Mouse (Mus musculus) liver, postnatal 0 days (tissue): ENCODE results near the gene Gpr155. TPM values are rescaled to one million over a fixed set of nuclear protein-coding genes. Genes with fewer than 3 reads are reported as not detected.

ENCODE experiments used
- ATAC-seq: fragments of 200-750 bp; cut with Nextera tagmentation; 2 replicates; pipeline ENCODE4 v1.8.0; 2017; ENCODE audit warnings: mild to moderate bottlenecking, moderate library complexity
- DNase-seq: peaks from one replicate; pipeline ENCODE4 v3.0.0-alpha.2; 2016
- H3K27ac ChIP-seq: fragments of 300-500 bp; sonication (generic); 2 replicates; pipeline ENCODE4 v1.5.1; 2014; ENCODE audit warnings: antibody characterized with exemption, moderate library complexity, mild to moderate bottlenecking, low read depth
- H3K27me3 ChIP-seq: fragments of 300-500 bp; sonication (generic); 2 replicates; pipeline ENCODE4 v1.6.1; 2014; ENCODE audit warnings: low read length, control low read depth, mixed read lengths; ENCODE audit not compliant: insufficient read depth
- H3K36me3 ChIP-seq: fragments of 300-500 bp; sonication (generic); replicated peaks from 2 replicates; pipeline ENCODE4 v1.6.1; 2014; ENCODE audit warnings: mild to moderate bottlenecking, control low read depth, low read length, moderate library complexity, mixed read lengths; ENCODE audit not compliant: insufficient read depth
- H3K4me1 ChIP-seq: fragments of 300-500 bp; sonication (generic); 2 replicates; pipeline ENCODE4 v1.6.1; 2014; ENCODE audit warnings: antibody characterized with exemption, mild to moderate bottlenecking, control low read depth; ENCODE audit not compliant: insufficient read depth
- H3K4me2 ChIP-seq: fragments of 300-500 bp; sonication (generic); 2 replicates; pipeline ENCODE4 v1.6.1; 2014; ENCODE audit warnings: low read depth, mild to moderate bottlenecking, low read length, moderate library complexity, mixed read lengths
- H3K4me3 ChIP-seq: fragments of 300-500 bp; sonication (generic); 2 replicates; pipeline ENCODE4 v1.5.1; 2014; ENCODE audit warnings: low read depth, low read length
- H3K9ac ChIP-seq: fragments of 300-500 bp; sonication (generic); replicated peaks from 2 replicates; pipeline ENCODE4 v1.6.1; 2014; ENCODE audit warnings: mild to moderate bottlenecking, moderate library complexity
- H3K9me3 ChIP-seq: fragments of 300-500 bp; sonication (generic); 2 replicates; pipeline ENCODE4 v1.6.1; 2016; ENCODE audit warnings: mild to moderate bottlenecking, control low read depth, low read length, mixed read lengths
- CTCF ChIP-seq: sonication (generic); IDR thresholded peaks from 2 replicates; pipeline ENCODE4 v1.5.1; 2016; ENCODE audit warnings: antibody characterized with exemption, low read depth
- EP300 ChIP-seq: IDR thresholded peaks from 2 replicates; pipeline ENCODE4 v1.6.1; 2016; ENCODE audit warnings: antibody characterized with exemption, low read depth, mild to moderate bottlenecking
- WGBS: fragments of 180-500 bp; shearing (Covaris S2); extraction: QIAGEN DNeasy Blood & Tissue Kit; methylation state at CpG from one replicate; pipeline ENCODE4 v1.1.7; 2014; ENCODE audit not compliant: insufficient replicate concordance; 5-methylcytosine and 5-hydroxymethylcytosine counted together
- polyA plus RNA-seq: library from polyadenylated mRNA; unstranded; fragments of >200 nt; fragmentation: Nextera tagmentation; extraction: Ambion mirVana; gene quantifications from 2 replicates; pipeline ENCODE4 v1.2.1, GENCODE M21; 2015

Gpr155 gene
- polyA plus RNA-seq, 1 experiment from 2014 or later, result 3.4 TPM

DNA sequence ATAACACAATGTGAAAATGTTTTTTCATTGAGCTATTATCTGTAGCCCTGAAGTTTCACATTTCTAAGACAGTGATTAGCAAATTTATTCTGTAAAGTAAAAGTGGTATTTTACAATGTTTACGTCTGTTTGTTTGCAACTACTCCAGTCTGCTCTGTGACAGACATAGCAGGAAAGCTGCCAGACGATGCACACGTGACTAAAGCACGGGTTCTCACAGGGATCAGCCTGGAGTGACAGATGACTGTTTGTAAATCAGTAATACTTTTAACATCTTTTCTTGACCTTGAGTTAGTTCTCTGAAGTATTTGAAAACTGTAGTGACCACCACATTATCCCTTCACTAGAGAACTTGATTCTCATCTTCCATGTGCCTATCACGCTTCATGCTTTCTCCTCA is 81.9 kb downstream of the Gpr155 start:
- 91% methylated on average over 5 of the region's 5 CpGs for WGBS
- ATAC-seq (no peak), DNase-seq (no peak)
- Histone ChIP-seq H3K4me3 (no peak overlapping the region), H3K4me2 (no peak overlapping the region), H3K27ac (no peak overlapping the region), H3K9ac (no peak overlapping the region), H3K27me3 (no peaks in the 10 kb centered on the region), H3K4me1 (peaks cover 13% of the 10 kb centered on the region; the same call in 1 of the 2 replicates), H3K36me3 (peaks cover 77% of the 10 kb centered on the region), H3K9me3 (no peaks in the 10 kb centered on the region)
- TF ChIP-seq EP300 (no peak), CTCF (no peak)

DNA sequence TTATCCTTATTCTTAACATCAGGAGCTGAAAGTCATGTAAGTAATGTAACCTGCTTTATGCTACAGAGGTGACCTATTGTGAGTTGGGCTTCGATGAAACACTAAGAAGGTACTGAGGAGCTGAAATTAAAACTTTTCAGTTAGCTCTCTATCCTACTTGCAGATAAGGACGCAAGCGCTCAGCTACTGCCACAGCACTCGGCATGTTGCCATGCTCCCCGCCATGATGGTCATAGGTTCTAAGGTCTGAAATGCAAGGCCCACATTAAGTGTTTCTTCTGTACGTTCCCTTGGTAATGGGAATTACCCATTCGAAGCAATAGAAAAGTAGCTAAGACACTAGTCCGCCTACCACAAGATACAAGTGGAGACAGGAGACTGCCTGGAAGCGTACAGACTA is 83.7 kb downstream of the Gpr155 start:
- Histone ChIP-seq H3K27me3 (no peaks in the 10 kb centered on the region), H3K4me3 (no peak overlapping the region), H3K4me2 (no peak overlapping the region; the same call in 1 of the 2 replicates), H3K9ac (no peak overlapping the region), H3K36me3 (peaks cover 72% of the 10 kb centered on the region), H3K4me1 (peaks cover 13% of the 10 kb centered on the region; the same call in 1 of the 2 replicates), H3K9me3 (no peaks in the 10 kb centered on the region), H3K27ac (no peak overlapping the region)
- ATAC-seq (no peak), DNase-seq (no peak)
- 79% methylated on average over 9 of the region's 9 CpGs for WGBS
- TF ChIP-seq CTCF (no peak), EP300 (no peak)

GRCm38 (mm10) chr2:73301979-73302378 is 84.4 kb downstream of the Gpr155 start:
- Histone ChIP-seq H3K27me3 (no peaks in the 10 kb centered on the region), H3K4me3 (no peak overlapping the region), H3K27ac (peak overlapping the region; percentile 40; the same call in 1 of the 2 replicates), H3K36me3 (peaks cover 68% of the 10 kb centered on the region), H3K4me2 (peak overlapping the region; percentile 20; the same call in 1 of the 2 replicates), H3K4me1 (peaks cover 13% of the 10 kb centered on the region; the same call in 1 of the 2 replicates), H3K9me3 (no peaks in the 10 kb centered on the region), H3K9ac (no peak overlapping the region)
- WGBS, result 29% methylated on average over 1 of the region's 1 CpGs
- DNase-seq (no peak), ATAC-seq (peak; percentile 66)
- TF ChIP-seq EP300 (peak; percentile 70), CTCF (no peak)

- Histone ChIP-seq H3K27ac (no peak overlapping the region), H3K9ac (no peak overlapping the region), H3K36me3 (peaks cover 56% of the 10 kb centered on the region), H3K4me1 (peaks cover 13% of the 10 kb centered on the region; the same call in 1 of the 2 replicates), H3K27me3 (no peaks in the 10 kb centered on the region), H3K4me2 (no peak overlapping the region), H3K4me3 (no peak overlapping the region), H3K9me3 (no peaks in the 10 kb centered on the region)
- 80% methylated on average over 3 of the region's 3 CpGs for WGBS
- ATAC-seq, result no peak
- DNase-seq, result no peak
- TF ChIP-seq CTCF, result no peak
- no peak for TF ChIP-seq EP300
These were observed 87.5 kb downstream of the Gpr155 start for GRCm38 (mm10) chr2:73298841-73299240.

GRCm38 (mm10) chr2:73298154-73298553 is 88.2 kb downstream of the Gpr155 start:
- peaks cover 58% of the 10 kb centered on the region for H3K36me3 ChIP-seq
- no peak overlapping the region for H3K27ac ChIP-seq
- peaks cover 13% of the 10 kb centered on the region; the same call in 1 of the 2 replicates for H3K4me1 ChIP-seq
- no peaks in the 10 kb centered on the region for H3K27me3 ChIP-seq
- no peaks in the 10 kb centered on the region for H3K9me3 ChIP-seq
- WGBS, result 79% methylated on average over 7 of the region's 7 CpGs
- DNase-seq (no peak), ATAC-seq (no peak)
- no peak overlapping the region for H3K4me2 ChIP-seq
- no peak overlapping the region for H3K4me3 ChIP-seq
- no peak for TF ChIP-seq EP300
- TF ChIP-seq CTCF, result no peak
- H3K9ac ChIP-seq, result no peak overlapping the region

DNA sequence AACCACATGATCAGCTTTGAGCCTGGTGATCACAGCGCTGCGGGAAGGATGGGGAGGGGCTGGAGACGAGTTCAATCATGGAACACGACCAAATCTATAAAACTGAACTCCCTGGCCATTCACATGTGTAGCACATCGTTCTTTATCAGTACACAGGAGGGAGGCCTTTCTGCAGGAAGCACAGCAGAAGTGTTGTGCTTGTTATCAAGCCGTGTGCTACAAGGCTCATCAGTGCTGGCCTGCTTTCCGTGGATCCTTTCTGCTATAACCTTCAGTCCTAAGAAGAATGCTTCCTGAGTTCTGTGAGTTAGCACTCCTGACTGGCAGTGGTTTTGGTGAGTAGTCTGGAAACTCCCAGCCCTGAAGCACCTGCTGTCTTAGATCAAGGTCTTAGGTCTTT is 91.3 kb downstream of the Gpr155 start:
- Histone ChIP-seq H3K27ac (no peak overlapping the region), H3K4me1 (no peaks in the 10 kb centered on the region), H3K27me3 (no peaks in the 10 kb centered on the region), H3K4me3 (no peak overlapping the region), H3K4me2 (no peak overlapping the region), H3K9me3 (no peaks in the 10 kb centered on the region), H3K9ac (no peak overlapping the region), H3K36me3 (peaks cover 49% of the 10 kb centered on the region)
- ATAC-seq, result no peak
- WGBS, result 62% methylated on average over 7 of the region's 7 CpGs
- no peak for TF ChIP-seq EP300
- TF ChIP-seq CTCF, result no peak
- no peak for DNase-seq

Other genes starting within 250 kb of the Gpr155 start
- 34.4 and 36.5 TPM in 2 replicates for gene Ola1, start 167.6 kb downstream of the Gpr155 start, polyA plus RNA-seq
- gene Sp9, start 114.6 kb downstream of the Gpr155 start, polyA plus RNA-seq, result not detected in 2 replicates
- 20.5 and 21.9 TPM in 2 replicates for gene Scrn3, start 74.0 kb downstream of the Gpr155 start, polyA plus RNA-seq
- 18.4 and 21.4 TPM in 2 replicates for gene Cir1, start 73.9 kb downstream of the Gpr155 start, polyA plus RNA-seq
- 4.3 TPM in 2 replicates for gene Wipf1, start 143.2 kb upstream of the Gpr155 start, polyA plus RNA-seq
- 0.06 and 0.18 TPM in 2 replicates for gene Chrna1, start 193.8 kb upstream of the Gpr155 start, polyA plus RNA-seq